Mouse (Mus musculus) hindbrain, embryonic 12.5 days (tissue): ENCODE results near the gene Foxp1. TPM values are rescaled to one million over a fixed set of nuclear protein-coding genes. Genes with fewer than 3 reads are reported as not detected.

Experiments
- ATAC-seq: fragments of 200-750 bp; cut with Nextera tagmentation; 2 replicates; pipeline ENCODE4 v1.8.0; 2017; ENCODE audit warnings: moderate TSS enrichment; ENCODE audit not compliant: low FRiP score
- H3K27ac ChIP-seq: fragments of 300-500 bp; sonication (generic); 2 replicates; pipeline ENCODE4 v1.5.1; 2016; ENCODE audit warnings: mild to moderate bottlenecking
- H3K27me3 ChIP-seq: fragments of 300-500 bp; sonication (generic); 2 replicates; pipeline ENCODE4 v1.6.1; 2016; ENCODE audit warnings: mild to moderate bottlenecking
- H3K36me3 ChIP-seq: fragments of 300-500 bp; sonication (generic); 2 replicates; pipeline ENCODE4 v1.6.1; 2016; ENCODE audit warnings: mild to moderate bottlenecking
- H3K4me1 ChIP-seq: fragments of 300-500 bp; sonication (generic); 2 replicates; pipeline ENCODE4 v1.6.1; 2016
- H3K4me2 ChIP-seq: fragments of 300-500 bp; sonication (generic); replicated peaks from 2 replicates; pipeline ENCODE4 v1.6.1; 2016; ENCODE audit warnings: mild to moderate bottlenecking
- H3K4me3 ChIP-seq: fragments of 300-500 bp; sonication (generic); 2 replicates; pipeline ENCODE4 v1.5.1; 2016; ENCODE audit warnings: mild to moderate bottlenecking
- H3K9ac ChIP-seq: fragments of 300-500 bp; sonication (generic); 2 replicates; pipeline ENCODE4 v1.6.1; 2016; ENCODE audit warnings: mild to moderate bottlenecking, moderate library complexity
- H3K9me3 ChIP-seq: fragments of 300-500 bp; sonication (generic); replicated peaks from 2 replicates; pipeline ENCODE4 v1.6.1; 2016; ENCODE audit warnings: mild to moderate bottlenecking
- WGBS: fragments of 180-500 bp; shearing (Covaris S2); methylation state at CpG from one replicate; pipeline ENCODE4 v1.1.7; 2016; 5-methylcytosine and 5-hydroxymethylcytosine counted together
- polyA plus RNA-seq: library from polyadenylated mRNA; unstranded; fragments of >200 nt; fragmentation: Nextera tagmentation; extraction: Ambion mirVana; gene quantifications from 2 replicates; pipeline ENCODE4 v1.2.1, GENCODE M21; 2016

The Foxp1 gene
- polyA plus RNA-seq, 1 experiment from 2014 or later, result 87.6 TPM

- H3K9me3 ChIP-seq, result no peaks in the 10 kb centered on the region
- H3K4me3 ChIP-seq, result no peak overlapping the region
- ATAC-seq, result no peak
- H3K9ac ChIP-seq, result no peak overlapping the region
- no peaks in the 10 kb centered on the region for H3K36me3 ChIP-seq
- peaks cover 21% of the 10 kb centered on the region for H3K4me1 ChIP-seq
- H3K4me2 ChIP-seq, result no peak overlapping the region
- H3K27me3 ChIP-seq, result 0 out of 2 replicates have a peak, but pooled peaks cover 4% of the 10 kb centered on the region
- no peak overlapping the region for H3K27ac ChIP-seq
- 63% methylated on average over 9 of the region's 9 CpGs for WGBS
Observed at GRCm38 (mm10) chr6:99031321-99031903, 491.1 kb downstream of the Foxp1 start.

DNA sequence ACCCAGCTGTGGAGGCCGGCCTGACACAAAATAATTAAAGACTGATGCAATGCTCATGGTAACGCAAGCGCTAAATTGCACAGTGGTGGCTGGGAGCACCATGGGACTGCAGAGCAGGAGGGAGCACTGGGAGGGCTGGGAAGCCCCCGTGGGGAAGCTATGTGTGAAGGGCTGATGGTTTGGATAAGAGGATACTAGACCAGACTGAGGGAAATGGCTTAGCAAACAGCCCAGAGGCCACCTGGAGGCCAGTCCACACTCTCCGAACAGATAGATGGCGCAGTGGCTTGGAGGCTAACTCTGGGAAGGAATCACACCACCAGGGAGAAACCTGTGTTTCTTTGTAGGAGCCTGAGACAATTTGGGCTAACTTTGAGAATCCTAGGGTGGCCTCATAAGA lies 492.3 kb downstream of the Foxp1 start:
- ATAC-seq, result no peak
- Histone ChIP-seq H3K4me1 (peaks cover 31% of the 10 kb centered on the region), H3K27ac (no peak overlapping the region), H3K4me3 (no peak overlapping the region), H3K9me3 (no peaks in the 10 kb centered on the region), H3K4me2 (no peak overlapping the region), H3K9ac (no peak overlapping the region), H3K27me3 (0 out of 2 replicates have a peak, but pooled peaks cover 4% of the 10 kb centered on the region), H3K36me3 (no peaks in the 10 kb centered on the region)
- WGBS, result 16% methylated on average over 6 of the region's 6 CpGs

GRCm38 (mm10) chr6:99029438-99029837 lies 493.1 kb downstream of the Foxp1 start:
- H3K9me3 ChIP-seq, result no peaks in the 10 kb centered on the region
- H3K4me3 ChIP-seq, result no peak overlapping the region
- H3K9ac ChIP-seq, result no peak overlapping the region
- no peak for ATAC-seq
- no peak overlapping the region for H3K27ac ChIP-seq
- no peaks in the 10 kb centered on the region for H3K36me3 ChIP-seq
- peaks cover 39% of the 10 kb centered on the region for H3K4me1 ChIP-seq
- 12% methylated on average over 5 of the region's 5 CpGs for WGBS
- no peak overlapping the region for H3K4me2 ChIP-seq
- 0 out of 2 replicates have a peak, but pooled peaks cover 4% of the 10 kb centered on the region for H3K27me3 ChIP-seq

DNA sequence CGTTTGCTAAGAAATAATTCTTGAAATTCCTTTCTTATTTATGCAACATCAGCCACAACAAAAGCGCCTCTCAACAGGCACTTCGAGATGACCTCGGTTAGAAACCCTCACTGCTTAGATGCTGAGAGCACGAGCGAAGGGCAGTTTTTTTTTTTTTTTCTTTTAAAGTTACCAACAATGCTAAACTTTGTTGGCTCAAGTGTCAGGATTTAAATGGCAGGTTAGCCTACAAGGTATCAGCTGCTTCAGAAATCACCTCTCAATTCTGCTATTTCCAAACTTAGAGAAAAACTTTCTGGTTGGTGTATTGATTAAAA lies 493.6 kb downstream of the Foxp1 start:
- H3K4me2 ChIP-seq, result peak overlapping the region; percentile 85
- H3K4me1 ChIP-seq, result peaks cover 43% of the 10 kb centered on the region
- H3K36me3 ChIP-seq, result no peaks in the 10 kb centered on the region
- peak overlapping the region; percentile 83 for H3K9ac ChIP-seq
- under 1% methylated on average over 6 of the region's 6 CpGs for WGBS
- H3K27ac ChIP-seq, result peak overlapping the region; percentile 91
- ATAC-seq, result no peak
- H3K27me3 ChIP-seq, result peaks cover 4% of the 10 kb centered on the region; the same call in 1 of the 2 replicates
- no peaks in the 10 kb centered on the region for H3K9me3 ChIP-seq
- H3K4me3 ChIP-seq, result peak overlapping the region; percentile 64

DNA sequence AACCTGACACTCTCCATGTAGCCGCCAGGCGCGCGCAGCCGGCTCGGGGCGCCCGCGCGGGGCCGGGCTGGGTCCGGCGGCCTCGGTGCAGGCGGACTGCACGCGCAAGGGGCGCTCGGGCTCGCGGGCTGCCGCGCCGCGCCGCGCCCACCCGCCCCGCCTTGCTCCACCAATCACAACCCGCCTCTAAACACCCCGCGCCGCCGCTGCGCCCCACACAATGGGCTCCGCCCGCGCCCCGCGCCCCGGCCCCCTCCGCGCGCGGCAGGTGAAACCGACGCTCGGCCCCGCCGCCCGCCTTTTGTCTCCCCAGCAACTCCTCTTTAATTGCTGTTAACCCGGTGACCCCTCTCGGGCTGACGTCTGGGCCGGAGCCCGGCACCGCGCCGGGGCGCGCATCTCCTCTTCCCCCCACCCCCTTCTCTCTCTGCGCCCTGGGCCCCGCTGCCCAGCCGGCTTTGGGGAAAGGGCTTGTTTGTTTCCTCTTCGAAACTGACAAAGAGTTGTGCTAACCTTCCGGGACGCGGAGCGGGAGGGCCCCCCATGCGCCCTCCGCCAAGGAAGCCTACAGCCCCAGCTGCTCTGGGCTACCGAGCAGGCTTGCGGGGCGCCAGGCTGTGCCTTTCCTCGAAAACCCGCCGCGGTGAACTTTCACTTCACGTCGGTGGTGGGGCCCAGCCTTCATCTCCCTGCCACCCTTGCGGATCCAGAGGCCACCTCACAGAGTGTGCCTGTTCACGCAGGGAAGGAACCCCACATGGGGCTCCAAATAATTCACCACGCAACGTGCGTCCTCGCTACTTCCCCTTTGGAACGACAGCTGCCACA lies 494.1 kb downstream of the Foxp1 start:
- ATAC-seq, result peak; percentile 93
- Histone ChIP-seq H3K27ac (peak overlapping the region; percentile 91), H3K36me3 (no peaks in the 10 kb centered on the region), H3K4me2 (peak overlapping the region; percentile 85), H3K4me1 (peaks cover 47% of the 10 kb centered on the region), H3K9ac (peak overlapping the region; percentile 83), H3K9me3 (no peaks in the 10 kb centered on the region), H3K4me3 (peak overlapping the region; percentile 64), H3K27me3 (no peaks in the 10 kb centered on the region; the same call in 1 of the 2 replicates)
- WGBS, result under 1% methylated on average over 52 of the region's 87 CpGs

DNA sequence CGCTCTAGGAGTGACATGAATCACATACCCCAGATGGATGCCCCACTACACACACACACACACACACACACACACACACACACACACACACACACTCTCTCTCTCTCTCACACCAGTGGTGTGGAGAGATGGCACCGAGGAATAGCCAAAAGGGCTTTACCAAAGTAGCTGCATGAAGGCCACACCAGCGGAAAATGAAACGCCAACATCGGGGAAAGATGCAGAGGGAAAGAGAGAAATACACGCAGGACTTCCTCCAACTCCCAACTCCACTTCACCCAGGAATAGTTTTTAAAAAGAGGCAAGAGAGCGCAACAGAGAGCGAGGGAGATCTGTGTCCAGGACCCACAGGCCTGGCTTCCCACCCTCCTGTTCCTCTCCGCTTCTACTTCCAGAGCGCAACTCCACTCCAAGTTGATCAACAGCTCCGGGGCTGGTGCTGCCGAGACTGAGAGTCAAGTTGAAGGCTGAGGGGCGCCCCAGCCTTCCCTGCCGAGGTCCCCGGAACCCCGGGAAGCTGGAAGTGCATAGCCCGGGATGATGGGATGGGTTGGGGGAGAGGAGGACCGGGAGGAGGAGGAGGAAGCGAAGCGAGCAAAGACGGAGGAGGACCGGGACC lies 494.9 kb downstream of the Foxp1 start:
- Histone ChIP-seq H3K9me3 (no peaks in the 10 kb centered on the region), H3K27me3 (no peaks in the 10 kb centered on the region; the same call in 1 of the 2 replicates), H3K9ac (peak overlapping the region; percentile 83), H3K4me2 (peak overlapping the region; percentile 85), H3K4me1 (peaks cover 47% of the 10 kb centered on the region), H3K4me3 (peak overlapping the region; percentile 64), H3K27ac (peak overlapping the region; percentile 91), H3K36me3 (no peaks in the 10 kb centered on the region)
- 0 out of 2 replicates have a peak, but pooled peaks have one; percentile 23 for ATAC-seq
- WGBS, result 1% methylated on average over 22 of the region's 22 CpGs

DNA sequence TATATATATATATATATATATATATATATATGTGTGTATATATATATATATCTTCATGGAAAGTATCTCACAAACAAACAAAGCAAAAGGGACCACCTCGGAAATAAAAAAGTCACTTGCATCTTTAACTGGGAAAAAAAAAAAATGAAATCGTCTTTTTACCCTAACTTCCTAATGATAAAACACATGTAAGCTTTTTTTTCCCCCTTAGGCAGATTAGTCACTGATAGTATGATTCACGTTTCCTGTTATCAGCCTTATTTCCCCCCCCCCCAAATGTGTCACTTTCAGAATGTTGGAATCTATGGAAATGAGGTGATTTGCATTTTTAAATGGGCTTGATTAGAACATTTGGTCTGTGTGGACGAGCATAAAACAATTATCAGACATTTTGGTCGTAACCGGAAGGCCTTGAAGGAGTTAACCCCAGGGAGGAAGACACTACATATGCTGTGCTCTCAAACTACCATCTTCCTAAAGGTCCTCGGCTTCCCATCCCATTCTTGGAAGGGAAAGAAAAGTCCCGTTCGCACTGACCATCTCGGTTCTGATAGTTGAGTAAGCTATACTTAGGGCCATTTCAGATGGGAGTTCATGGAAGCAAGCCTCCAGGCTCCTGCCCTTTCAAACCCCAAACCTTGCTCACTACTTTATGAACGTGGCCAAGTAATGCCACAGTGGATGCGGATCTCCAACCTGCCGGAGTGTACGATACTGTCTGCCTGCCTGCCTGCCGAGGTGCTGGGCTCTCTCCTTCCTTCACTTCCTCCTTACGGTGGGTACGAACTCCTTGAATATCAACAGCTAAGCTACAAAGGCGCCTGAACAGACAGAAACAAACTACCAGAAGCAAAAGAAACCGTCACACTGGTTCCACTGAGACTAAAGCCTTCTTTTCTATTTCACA lies 495.6 kb downstream of the Foxp1 start:
- H3K27ac ChIP-seq, result peak overlapping the region; percentile 91
- 11% methylated on average over 19 of the region's 19 CpGs for WGBS
- H3K4me3 ChIP-seq, result peak overlapping the region; percentile 64
- no peaks in the 10 kb centered on the region; the same call in 1 of the 2 replicates for H3K27me3 ChIP-seq
- H3K9me3 ChIP-seq, result no peaks in the 10 kb centered on the region
- H3K4me2 ChIP-seq, result peak overlapping the region; percentile 85
- no peak for ATAC-seq
- H3K36me3 ChIP-seq, result no peaks in the 10 kb centered on the region
- H3K9ac ChIP-seq, result peak overlapping the region; percentile 83
- peaks cover 50% of the 10 kb centered on the region for H3K4me1 ChIP-seq

GRCm38 (mm10) chr6:99026040-99026439 lies 496.5 kb downstream of the Foxp1 start:
- peak overlapping the region; percentile 17; the same call in 1 of the 2 replicates for H3K4me3 ChIP-seq
- 44% methylated on average over 3 of the region's 3 CpGs for WGBS
- ATAC-seq, result no peak
- H3K36me3 ChIP-seq, result no peaks in the 10 kb centered on the region
- H3K27ac ChIP-seq, result no peak overlapping the region
- H3K9ac ChIP-seq, result no peak overlapping the region
- peak overlapping the region; percentile 36 for H3K4me2 ChIP-seq
- no peaks in the 10 kb centered on the region for H3K9me3 ChIP-seq
- no peaks in the 10 kb centered on the region; the same call in 1 of the 2 replicates for H3K27me3 ChIP-seq
- H3K4me1 ChIP-seq, result peaks cover 45% of the 10 kb centered on the region

- 39% methylated on average over 9 of the region's 9 CpGs for WGBS
- ATAC-seq, result no peak
- H3K9ac ChIP-seq, result no peak overlapping the region
- peak overlapping the region; percentile 29 for H3K4me2 ChIP-seq
- no peak overlapping the region for H3K27ac ChIP-seq
- H3K36me3 ChIP-seq, result no peaks in the 10 kb centered on the region
- no peak overlapping the region; the same call in 1 of the 2 replicates for H3K4me3 ChIP-seq
- H3K9me3 ChIP-seq, result no peaks in the 10 kb centered on the region
- H3K4me1 ChIP-seq, result peaks cover 48% of the 10 kb centered on the region
- H3K27me3 ChIP-seq, result no peaks in the 10 kb centered on the region; the same call in 1 of the 2 replicates
Observed at GRCm38 (mm10) chr6:99024588-99024987, 497.9 kb downstream of the Foxp1 start.

- no peak overlapping the region for H3K4me3 ChIP-seq
- H3K27ac ChIP-seq, result no peak overlapping the region
- no peaks in the 10 kb centered on the region for H3K36me3 ChIP-seq
- H3K4me2 ChIP-seq, result no peak overlapping the region
- peaks cover 9% of the 10 kb centered on the region for H3K27me3 ChIP-seq
- no peak for ATAC-seq
- H3K9ac ChIP-seq, result no peak overlapping the region
- H3K9me3 ChIP-seq, result no peaks in the 10 kb centered on the region
- WGBS, result 61% methylated on average over 12 of the region's 12 CpGs
- H3K4me1 ChIP-seq, result peaks cover 52% of the 10 kb centered on the region
Observed at GRCm38 (mm10) chr6:99020570-99021444, 501.7 kb downstream of the Foxp1 start.

DNA sequence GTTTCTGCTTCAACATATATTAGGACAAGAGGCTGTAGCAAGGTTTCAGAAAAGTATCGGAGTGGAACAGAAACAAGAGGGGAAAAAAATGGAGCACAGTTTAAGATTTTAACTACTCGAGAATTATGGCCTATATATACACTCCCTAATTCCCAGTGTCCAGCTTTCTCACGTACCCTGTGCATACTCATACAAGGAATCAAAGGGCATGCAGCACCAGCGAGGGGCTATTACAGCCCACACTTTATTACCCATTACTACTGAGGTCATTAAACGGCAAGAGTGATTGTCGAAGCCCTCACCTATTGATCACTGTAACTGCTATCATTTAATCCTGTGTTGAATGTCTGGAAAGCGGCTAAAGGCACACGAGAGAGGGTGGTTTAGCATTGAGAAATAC lies 502.8 kb downstream of the Foxp1 start:
- Histone ChIP-seq H3K27me3 (peaks cover 12% of the 10 kb centered on the region), H3K36me3 (no peaks in the 10 kb centered on the region), H3K27ac (no peak overlapping the region), H3K4me3 (no peak overlapping the region), H3K4me2 (no peak overlapping the region), H3K4me1 (peaks cover 51% of the 10 kb centered on the region), H3K9ac (no peak overlapping the region), H3K9me3 (no peaks in the 10 kb centered on the region)
- ATAC-seq, result no peak
- 76% methylated on average over 8 of the region's 8 CpGs for WGBS
